Mouse (Mus musculus): ENCODE measurements at regions not wholly inside any gene's neighbourhood (a gene's known extent, or its start where the extent isn't known, plus 50 kb on each side); places are given as distances from the start of the nearest gene placed in this dataset.

- no peak for DNase-seq (ENCODE audit: low read depth, low spot score)
Observed at GRCm38 (mm10) chr16:92930103-92930502, 104.2 kb upstream of the Runx1 start.

DNA sequence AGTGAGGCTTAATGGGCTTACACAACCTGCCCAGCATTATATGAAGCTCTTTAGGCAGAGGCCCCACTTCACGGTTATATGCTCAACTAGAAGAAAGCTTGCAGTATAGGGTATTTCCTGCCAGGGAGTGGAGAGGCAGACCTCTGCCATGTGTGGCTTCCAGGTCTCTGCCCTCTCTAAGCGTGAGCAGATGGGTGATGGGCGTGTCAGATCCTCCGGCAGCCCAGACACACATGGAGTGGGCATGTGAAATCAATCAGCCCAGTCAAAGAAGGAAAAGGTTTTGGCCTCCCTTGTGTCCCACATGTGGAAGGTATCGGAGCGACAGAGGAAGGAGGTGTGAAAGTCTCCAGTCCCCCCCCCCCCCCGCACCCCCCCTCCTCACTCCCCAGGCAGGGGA, 102.3 kb upstream of the Runx1 start:
- no peak for DNase-seq (ENCODE audit: low read depth, low spot score)

DNA sequence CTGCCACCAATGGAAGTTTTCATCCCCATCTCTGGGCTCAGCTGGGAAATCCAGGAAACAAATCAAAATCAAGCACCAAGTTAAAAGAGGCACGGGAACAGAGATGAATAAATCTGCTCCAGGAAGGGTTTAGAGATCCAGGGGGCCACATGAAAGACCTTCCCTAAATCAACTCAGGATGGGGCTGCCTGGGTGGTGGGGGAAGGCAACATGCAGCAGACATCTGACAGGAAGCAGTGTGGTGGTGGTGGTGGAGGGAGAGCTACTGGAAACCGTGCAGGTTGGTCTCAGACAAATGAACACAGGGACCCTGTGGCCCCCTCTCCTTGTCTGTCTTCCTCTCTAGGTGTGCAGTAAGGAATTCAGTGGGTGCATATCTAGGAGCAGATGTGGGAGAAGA, 101.7 kb upstream of the Runx1 start:
- no peak for DNase-seq (ENCODE audit: low read depth, low spot score)

- DNase-seq (ENCODE audit: low read depth, low spot score) = no peak
Observed at GRCm38 (mm10) chr16:92926853-92927252, 100.9 kb upstream of the Runx1 start.

DNA sequence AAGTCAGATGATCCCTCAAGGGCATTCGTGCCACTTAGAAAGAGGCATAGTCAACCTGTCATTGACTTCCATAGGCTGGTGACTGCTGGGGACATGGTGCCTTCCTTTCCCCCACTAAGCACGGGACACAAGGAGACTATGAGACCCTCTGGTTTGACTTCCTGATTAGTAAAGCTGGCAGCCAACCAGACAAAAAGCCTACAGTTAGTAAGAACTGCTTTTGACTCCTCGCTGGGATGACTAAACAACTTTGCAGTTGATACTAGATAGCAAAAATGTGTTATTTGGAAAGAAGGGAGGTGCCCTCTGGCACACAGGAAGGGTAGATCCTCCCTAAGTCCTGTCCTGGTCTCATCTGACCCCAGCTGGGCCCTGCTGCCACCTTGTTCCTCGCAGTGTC, 95.0 kb upstream of the Runx1 start:
- no peak for DNase-seq (ENCODE audit: low read depth, low spot score)

- DNase-seq (ENCODE audit: low read depth, low spot score) = no peak
Observed at GRCm38 (mm10) chr16:92917356-92917755, 91.4 kb upstream of the Runx1 start.

DNA sequence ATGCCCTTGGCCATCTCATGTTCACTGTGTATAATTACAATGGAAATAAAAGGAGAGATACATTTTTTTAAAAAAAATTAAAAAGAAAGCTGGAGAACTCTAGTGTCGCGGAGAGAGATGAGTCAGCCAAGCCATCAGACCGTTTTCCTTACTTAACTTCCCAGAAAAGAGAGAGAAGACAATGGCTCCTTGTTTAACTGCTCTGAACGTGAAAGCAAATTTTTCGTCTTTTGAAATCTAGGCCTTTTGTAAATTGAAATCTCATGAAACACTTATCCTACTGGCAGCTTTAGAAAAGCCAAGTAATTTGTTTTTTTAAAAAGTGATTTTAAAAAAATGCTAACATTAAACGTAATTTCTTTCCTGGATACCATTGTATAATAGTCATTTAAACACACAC, 89.7 kb upstream of the Runx1 start:
- no peak for DNase-seq (ENCODE audit: low read depth, low spot score)

- DNase-seq (ENCODE audit: low read depth, low spot score) = no peak
Observed at GRCm38 (mm10) chr16:92906873-92907272, 80.9 kb upstream of the Runx1 start.

- DNase-seq (ENCODE audit: low read depth, low spot score) = no peak
Observed at GRCm38 (mm10) chr16:92905626-92906025, 79.7 kb upstream of the Runx1 start.

GRCm38 (mm10) chr16:92903892-92904473, 78.0 kb upstream of the Runx1 start:
- no peak for DNase-seq (ENCODE audit: low read depth, low spot score)

DNA sequence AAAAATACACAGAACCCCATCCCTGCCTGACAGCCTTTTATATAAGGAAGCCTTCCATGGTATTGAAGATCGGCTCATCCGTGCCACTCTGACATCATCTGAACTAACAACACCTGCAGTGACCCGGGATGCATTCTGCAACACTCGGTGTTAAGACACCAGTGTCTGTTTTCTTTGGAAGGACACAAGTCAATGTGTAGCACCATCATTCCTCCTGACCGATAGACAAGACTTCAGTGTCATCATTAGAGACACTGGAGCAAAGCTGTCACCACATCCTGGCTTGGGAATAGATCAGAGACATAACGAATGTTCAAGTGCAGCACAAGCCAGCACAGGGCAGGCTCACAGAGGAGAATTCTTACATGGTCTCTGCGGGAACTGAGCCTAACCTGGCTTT, 77.5 kb upstream of the Runx1 start:
- DNase-seq (ENCODE audit: low read depth, low spot score) = no peak

DNA sequence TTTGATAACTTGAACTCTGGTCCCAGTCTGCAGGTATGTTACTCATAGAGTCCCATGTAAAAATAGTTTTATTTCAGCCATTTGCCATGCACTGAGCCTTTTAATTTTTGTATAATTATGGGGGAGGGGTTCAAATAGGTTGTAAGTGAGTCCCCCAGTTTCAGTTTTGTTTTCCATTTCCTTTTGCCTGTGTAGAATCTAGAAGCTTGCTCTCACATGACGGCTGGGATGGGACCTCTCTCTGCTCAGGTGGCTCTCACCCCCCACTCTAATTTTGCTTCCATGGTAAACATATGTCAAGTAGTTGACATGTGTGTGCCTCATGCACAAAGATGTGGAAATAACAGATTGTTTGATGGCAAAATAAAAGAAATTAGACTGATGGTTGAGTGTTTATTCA, 73.8 kb upstream of the Runx1 start:
- DNase-seq (ENCODE audit: low read depth, low spot score) = no peak

GRCm38 (mm10) chr16:92891741-92892140, 65.8 kb upstream of the Runx1 start:
- no peak for DNase-seq (ENCODE audit: low read depth, low spot score)

DNA sequence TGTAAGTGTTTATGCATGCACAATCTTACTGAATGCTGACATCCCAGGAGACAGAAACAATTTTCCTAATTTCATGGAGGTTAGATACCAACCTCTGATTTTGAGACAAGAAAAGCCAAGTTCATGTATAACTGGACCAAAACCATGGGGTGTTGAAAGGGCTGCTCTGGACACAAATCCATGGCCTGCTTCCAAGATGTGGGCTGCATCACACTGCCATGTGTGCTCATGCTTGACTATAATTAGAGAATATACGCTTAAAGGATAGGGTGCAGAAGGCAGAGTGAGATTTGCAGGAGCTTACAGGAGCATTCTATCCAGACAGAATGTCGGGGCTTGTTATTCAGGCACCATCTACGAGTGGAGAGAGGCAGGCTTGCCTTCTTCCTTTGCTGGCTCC, 64.8 kb upstream of the Runx1 start:
- no peak for DNase-seq (ENCODE audit: low read depth, low spot score)

GRCm38 (mm10) chr16:92889537-92889936, 63.6 kb upstream of the Runx1 start:
- no peak for DNase-seq (ENCODE audit: low read depth, low spot score)

DNA sequence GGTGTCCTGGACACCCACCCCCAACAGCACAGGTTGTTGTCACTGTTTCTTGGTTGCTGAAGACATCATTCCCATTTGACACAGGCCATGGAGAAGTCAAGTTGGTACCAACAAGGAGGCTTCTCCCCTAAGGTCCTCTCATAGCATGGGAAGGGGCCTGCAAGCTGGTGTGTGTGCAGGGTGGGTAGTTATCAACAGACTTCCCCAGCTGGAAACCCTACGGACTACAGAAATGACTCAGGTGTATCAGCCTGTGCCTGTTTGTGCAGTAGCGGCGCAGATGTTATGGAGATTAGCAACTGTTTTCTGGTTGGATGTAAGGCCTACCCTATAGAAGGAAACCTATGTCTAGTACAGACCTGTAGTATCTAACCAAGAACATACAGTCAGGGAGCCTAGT, 60.3 kb upstream of the Runx1 start:
- DNase-seq (ENCODE audit: low read depth, low spot score) = no peak

DNA sequence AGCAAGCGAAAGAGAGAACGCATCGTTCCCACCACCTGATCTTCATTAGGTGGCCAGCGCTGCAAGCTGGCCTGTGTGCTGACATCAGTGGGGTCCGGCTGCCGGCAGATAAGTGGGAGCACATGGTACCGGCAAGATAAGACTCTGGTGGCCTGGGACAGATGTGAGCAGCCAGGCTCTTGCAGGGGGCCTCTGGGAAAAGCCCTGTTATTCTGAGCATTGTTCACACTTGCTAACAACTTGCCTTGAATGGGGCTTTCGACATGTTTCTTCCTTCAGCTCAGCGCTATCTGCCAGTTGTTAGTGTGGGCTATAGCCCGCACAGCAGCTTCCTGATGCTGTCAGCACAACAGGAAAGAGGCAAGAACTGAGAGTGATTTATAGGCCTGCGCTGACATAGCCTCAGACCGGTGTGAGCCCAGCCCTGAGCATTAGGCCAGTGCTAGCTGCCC, 57.9 kb upstream of the Runx1 start:
- DNase-seq (ENCODE audit: low read depth, low spot score) = no peak

DNA sequence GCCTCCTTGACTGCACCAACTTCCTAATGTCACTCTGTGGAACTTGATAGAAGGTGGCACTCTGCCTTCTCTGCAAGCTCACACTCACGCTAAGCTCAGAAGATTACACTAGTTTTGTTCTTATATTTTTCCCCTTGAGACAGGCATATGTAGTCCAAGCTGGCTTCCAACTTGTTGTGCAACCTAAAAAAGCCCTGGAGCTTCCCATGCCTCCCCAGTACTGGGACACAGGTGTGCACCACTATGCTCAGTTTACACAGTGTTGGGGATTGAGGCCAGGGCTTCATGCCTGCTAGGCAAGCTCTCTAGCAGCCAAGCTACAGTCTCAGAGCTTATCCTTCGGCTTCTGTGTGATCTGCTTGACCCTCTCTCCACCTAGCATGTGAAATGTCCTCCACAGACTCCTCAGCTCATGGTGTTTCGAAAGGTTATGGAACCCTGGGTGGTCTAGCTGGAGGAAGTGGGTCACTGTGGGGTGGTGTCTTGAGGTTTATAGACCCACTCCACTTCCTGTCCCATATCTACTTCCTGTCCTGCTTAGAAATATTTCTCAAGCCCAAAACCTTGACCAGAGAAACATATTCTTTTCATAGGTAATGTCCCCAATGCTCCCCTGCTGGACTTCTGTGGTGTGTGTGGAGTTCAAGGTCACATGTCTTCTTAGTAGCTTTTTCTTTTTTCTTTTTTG, 54.6 kb upstream of the Runx1 start:
- no peak for DNase-seq (ENCODE audit: low read depth, low spot score)

- no peak for DNase-seq (ENCODE audit: low read depth, low spot score)
Observed at GRCm38 (mm10) chr16:92878081-92878480, 52.1 kb upstream of the Runx1 start.

Data from skeletal muscle tissue, adult 2 months (tissue).